9 mouse cellular contexts compared by ENCODE assay signal in the genomic region with DNA sequence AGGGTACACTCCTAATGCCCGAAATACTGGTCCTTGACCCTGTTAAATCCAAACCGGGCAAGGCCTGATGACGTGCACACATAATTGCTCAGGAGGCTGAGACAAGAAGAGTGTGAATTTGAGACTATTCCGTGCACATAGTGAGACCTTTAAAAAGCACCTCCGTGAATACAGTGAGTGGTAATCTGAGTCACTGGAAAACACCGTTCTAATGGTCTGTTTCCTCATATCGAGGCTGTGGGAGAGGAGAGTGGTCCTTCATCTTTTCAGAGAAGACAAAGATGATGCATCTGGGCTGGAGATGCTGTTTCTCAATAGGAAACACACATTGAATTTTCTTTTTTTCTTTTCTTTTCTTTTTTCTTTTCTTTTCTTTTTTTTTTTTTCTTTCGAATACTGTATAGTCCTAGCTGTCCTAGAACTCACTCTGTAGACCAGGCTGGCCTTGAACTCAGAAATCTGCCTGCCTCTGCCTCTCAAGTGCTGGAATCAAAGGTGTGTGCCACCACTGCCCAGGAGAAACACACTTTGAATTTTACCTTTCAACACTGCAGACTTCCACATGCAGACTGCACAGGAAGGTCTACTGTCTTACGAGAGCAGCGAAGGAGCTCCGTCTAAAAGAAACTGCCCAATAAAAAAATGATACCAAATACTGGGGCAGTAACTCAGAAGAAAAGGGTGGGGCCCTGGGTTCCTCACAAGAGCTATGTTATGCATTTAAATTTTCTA. TPM values are rescaled to one million over a fixed set of nuclear protein-coding genes. Genes with fewer than 3 reads are reported as not detected.
A peak's percentile ranks its signal among the peaks of the same experiment; 100 is the strongest.
DNase-seq lines count a peak whose midpoint lies in the region; ATAC-seq and TF ChIP-seq lines count a peak whose summit lies in the region.
"Had no signal": no experiment of that assay in that cellular context is flagged by ENCODE, and none has a peak within 500 bp of the region (broad histone marks: within the 10 kb centered on the region; RNA-seq: fewer than 3 reads in every experiment).

No protein-coding gene starts in this region.

- no peaks in the 10 kb centered on the region for H3K9me3 ChIP-seq in heart, embryonic 15.5 days (replicated peaks)
- H3K9me3 ChIP-seq in embryonic facial prominence, embryonic 10.5 days, result no peaks in the 10 kb centered on the region
- H3K9me3 ChIP-seq in hindbrain, embryonic 14.5 days (ENCODE audit: control insufficient read depth, low read length), result no peaks in the 10 kb centered on the region
- no peaks in the 10 kb centered on the region for H3K9me3 ChIP-seq in midbrain, postnatal 0 days (ENCODE audit: low read length)
- H3K9me3 ChIP-seq: limb, embryonic 12.5 days had no signal

- peak overlapping the region; percentile 80; the same call in 1 of the 2 replicates for H3K27ac ChIP-seq in heart, embryonic 15.5 days
- H3K27ac ChIP-seq in embryonic facial prominence, embryonic 10.5 days (replicated peaks), result peak overlapping the region; percentile 90; the same call in 1 of the 2 replicates
- peak overlapping the region; percentile 92 for H3K27ac ChIP-seq in hindbrain, embryonic 14.5 days
- H3K27ac ChIP-seq in midbrain, postnatal 0 days (ENCODE audit: low read depth, low read length), result peak overlapping the region; percentile 87

- TF ChIP-seq CTCF in midbrain, postnatal 0 days (IDR thresholded peaks at IDR 0.05), result no peak

- no peak overlapping the region for H3K4me3 ChIP-seq in heart, embryonic 15.5 days
- peak overlapping the region; percentile 77; the same call in 1 of the 2 replicates for H3K4me3 ChIP-seq in embryonic facial prominence, embryonic 10.5 days
- H3K4me3 ChIP-seq in hindbrain, embryonic 14.5 days (replicated peaks; ENCODE audit: low read length), result no peak overlapping the region
- H3K4me3 ChIP-seq in midbrain, postnatal 0 days (ENCODE audit: low read depth, low read length), result peak overlapping the region; percentile 54; the same call in 1 of the 2 replicates

- peaks cover 30% of the 10 kb centered on the region for H3K4me1 ChIP-seq in heart, embryonic 15.5 days (replicated peaks)
- peaks cover 69% of the 10 kb centered on the region for H3K4me1 ChIP-seq in embryonic facial prominence, embryonic 10.5 days
- peaks cover 30% of the 10 kb centered on the region for H3K4me1 ChIP-seq in hindbrain, embryonic 14.5 days (replicated peaks; ENCODE audit: control insufficient read depth, insufficient read depth, low read length)
- peaks cover 8% of the 10 kb centered on the region; the same call in 1 of the 2 replicates for H3K4me1 ChIP-seq in midbrain, postnatal 0 days (ENCODE audit: insufficient read depth, low read length)

- H3K9ac ChIP-seq in heart, embryonic 15.5 days, result no peak overlapping the region
- H3K9ac ChIP-seq in hindbrain, embryonic 14.5 days, result peak overlapping the region; percentile 80
- no peak overlapping the region; the same call in 1 of the 2 replicates for H3K9ac ChIP-seq in midbrain, postnatal 0 days (replicated peaks; ENCODE audit: low read length, poor library complexity, severe bottlenecking)

- H3K27me3 ChIP-seq in heart, embryonic 15.5 days, result no peaks in the 10 kb centered on the region; the same call in 1 of the 2 replicates
- H3K27me3 ChIP-seq in embryonic facial prominence, embryonic 10.5 days (replicated peaks; ENCODE audit: low read depth, poor library complexity, severe bottlenecking), result peaks cover 51% of the 10 kb centered on the region
- H3K27me3 ChIP-seq in hindbrain, embryonic 14.5 days (ENCODE audit: control insufficient read depth, insufficient read depth, low read length), result no peaks in the 10 kb centered on the region
- no peaks in the 10 kb centered on the region for H3K27me3 ChIP-seq in midbrain, postnatal 0 days (ENCODE audit: insufficient read depth, low read length)

- no peak overlapping the region; the same call in 1 of the 2 replicates for H3K4me2 ChIP-seq in heart, embryonic 15.5 days
- H3K4me2 ChIP-seq in hindbrain, embryonic 14.5 days (replicated peaks), result peak overlapping the region; percentile 75
- peak overlapping the region; percentile 93 for H3K4me2 ChIP-seq in midbrain, postnatal 0 days (ENCODE audit: low read depth, low read length, poor library complexity, severe bottlenecking)

- H3K36me3 ChIP-seq in heart, embryonic 15.5 days, result no peaks in the 10 kb centered on the region
- H3K36me3 ChIP-seq in embryonic facial prominence, embryonic 10.5 days (replicated peaks), result no peaks in the 10 kb centered on the region
- H3K36me3 ChIP-seq in hindbrain, embryonic 14.5 days (replicated peaks; ENCODE audit: control insufficient read depth, insufficient read depth), result no peaks in the 10 kb centered on the region
- H3K36me3 ChIP-seq in midbrain, postnatal 0 days (ENCODE audit: insufficient read depth, low read length), result no peaks in the 10 kb centered on the region
- H3K36me3 ChIP-seq: limb, embryonic 12.5 days had no signal

- ATAC-seq in heart, embryonic 15.5 days (replicated peaks; ENCODE audit: insufficient number of reproducible peaks, insufficient read depth, low FRiP score, low read depth), result no peak
- no peak for ATAC-seq in hindbrain, embryonic 14.5 days (ENCODE audit: low FRiP score)
- ATAC-seq in midbrain, postnatal 0 days (ENCODE audit: low FRiP score), result no peak

- intact Hi-C loops in heart, postnatal 10 days (cut with DNase I), result no loop called here

- no peak for DNase-seq in heart, postnatal 10 days
- no peak for DNase-seq in embryonic facial prominence, embryonic 10.5 days (ENCODE audit: low spot score)
- no peak for DNase-seq in hindbrain, embryonic 14.5 days (ENCODE audit: low spot score)
- DNase-seq in midbrain, postnatal 0 days (ENCODE audit: low spot score), result no peak
- no peak for DNase-seq in spleen, postnatal 36 days (ENCODE audit: low spot score in 2 of 2)
- DNase-seq in right cerebral cortex, postnatal 25 days, result no peak
- DNase-seq in frontal cortex, postnatal 10 days (ENCODE audit: low spot score in 2 of 2), result no peak

- WGBS in heart, embryonic 15.5 days, result 77% methylated on average over 11 of the region's 11 CpGs
- 65% methylated on average over 11 of the region's 11 CpGs for WGBS in embryonic facial prominence, embryonic 10.5 days
- WGBS in hindbrain, embryonic 14.5 days, result 61% methylated on average over 11 of the region's 11 CpGs
- WGBS in midbrain, postnatal 0 days, result 54% methylated on average over 11 of the region's 11 CpGs

RNA-seq across cellular contexts. Expression of gene Rassf2, which starts 1.5 kb away (rescaled TPM):
- 9.2 and 13.9 TPM in 2 replicates for polyA plus RNA-seq in heart, embryonic 15.5 days (2015; fragmentation: Nextera tagmentation; extraction: Ambion mirVana)
- total RNA-seq in heart, postnatal 10 days (2021), result 10 to 100 TPM; 16.2 TPM
- polyA plus RNA-seq in embryonic facial prominence, embryonic 10.5 days (2016; fragmentation: Nextera tagmentation; extraction: Ambion mirVana), result 10.6 and 14.2 TPM in 2 replicates
- polyA plus RNA-seq in hindbrain, embryonic 14.5 days (2014; fragmentation: Nextera tagmentation; extraction: Ambion mirVana), result 28.2 and 29.0 TPM in 2 replicates
- 32.0 and 37.8 TPM in 2 replicates for total RNA-seq in midbrain, postnatal 0 days (2014; rRNA removed)
- 15.9 and 16.7 TPM in 2 replicates for polyA plus RNA-seq in midbrain, postnatal 0 days (2015; fragmentation: Nextera tagmentation; extraction: Ambion mirVana)

Comparison
In these comparisons a context has a peak if more than half of its experiments do, and no peak if none do; other contexts are left out.
1. H3K4me3 ChIP-seq: peak in embryonic facial prominence, embryonic 10.5 days (single experiment) and midbrain, postnatal 0 days (single experiment); none in heart, embryonic 15.5 days (single experiment) and hindbrain, embryonic 14.5 days (single experiment).
2. Peak in every context shown above with its lines, with median percentiles within 50 percentile points of each other: H3K27ac ChIP-seq.